Mouse (Mus musculus) left cerebral cortex, adult 11 months (tissue): ENCODE results near the gene Wwtr1.

Experiments used
- DNase-seq: peaks from one replicate; pipeline ENCODE4 v3.0.0; 2022; ENCODE audit warnings: low spot score

Wwtr1 gene

GRCm38 (mm10) chr3:57516146-57516545 lies 59.6 kb downstream of the Wwtr1 start:
- no peak for DNase-seq

- DNase-seq = no peak
Observed at GRCm38 (mm10) chr3:57515044-57515443, 60.7 kb downstream of the Wwtr1 start.

GRCm38 (mm10) chr3:57511816-57512586 lies 63.7 kb downstream of the Wwtr1 start:
- DNase-seq = no peak

GRCm38 (mm10) chr3:57509945-57510675 lies 65.6 kb downstream of the Wwtr1 start:
- no peak for DNase-seq

- DNase-seq = no peak
Observed at GRCm38 (mm10) chr3:57505991-57506390, 69.7 kb downstream of the Wwtr1 start.

- no peak for DNase-seq
Observed at GRCm38 (mm10) chr3:57504756-57505155, 71.0 kb downstream of the Wwtr1 start.

GRCm38 (mm10) chr3:57501596-57502220 lies 74.0 kb downstream of the Wwtr1 start:
- DNase-seq = no peak

- DNase-seq = no peak
Observed at GRCm38 (mm10) chr3:57500846-57501245, 74.9 kb downstream of the Wwtr1 start.

GRCm38 (mm10) chr3:57497791-57498190 lies 77.9 kb downstream of the Wwtr1 start:
- no peak for DNase-seq

- no peak for DNase-seq
Observed at GRCm38 (mm10) chr3:57496428-57496827, 79.3 kb downstream of the Wwtr1 start.

GRCm38 (mm10) chr3:57487455-57488153 lies 88.1 kb downstream of the Wwtr1 start:
- no peak for DNase-seq

- no peak for DNase-seq
Observed at GRCm38 (mm10) chr3:57486068-57486467, 89.6 kb downstream of the Wwtr1 start.

GRCm38 (mm10) chr3:57481981-57482380 lies 93.7 kb downstream of the Wwtr1 start:
- no peak for DNase-seq

GRCm38 (mm10) chr3:57480640-57481039 lies 95.1 kb downstream of the Wwtr1 start:
- DNase-seq = no peak

GRCm38 (mm10) chr3:57474421-57474820 lies 101.3 kb downstream of the Wwtr1 start:
- DNase-seq = no peak

GRCm38 (mm10) chr3:57472407-57472806 lies 103.3 kb downstream of the Wwtr1 start:
- no peak for DNase-seq

GRCm38 (mm10) chr3:57470981-57471601 lies 104.6 kb downstream of the Wwtr1 start:
- no peak for DNase-seq

GRCm38 (mm10) chr3:57470326-57470725 lies 105.4 kb downstream of the Wwtr1 start:
- DNase-seq = no peak

GRCm38 (mm10) chr3:57469325-57469724 lies 106.4 kb downstream of the Wwtr1 start:
- DNase-seq = no peak

GRCm38 (mm10) chr3:57466289-57466688 lies 109.4 kb downstream of the Wwtr1 start:
- DNase-seq = no peak

GRCm38 (mm10) chr3:57463302-57463701 lies 112.4 kb downstream of the Wwtr1 start:
- DNase-seq = no peak

GRCm38 (mm10) chr3:57458652-57459051 lies 117.1 kb downstream of the Wwtr1 start:
- DNase-seq = no peak
